Mouse (Mus musculus): ENCODE data around the gene Slc22a14. TPM values are rescaled to one million over a fixed set of nuclear protein-coding genes. Genes with fewer than 3 reads are reported as not detected.

The Slc22a14 gene
- total RNA-seq, 2 experiments from 2014 or later = not detected

- intact Hi-C loops (cut with DNase I) = loop anchor here (5.0 kb wide), 1 partner anchor 37 kb away; no protein-coding TSS in a partner anchor
- no peak for DNase-seq
Measured at GRCm38 (mm10) chr9:119155416-119155815, 209.9 kb downstream of the Slc22a14 start.

DNA sequence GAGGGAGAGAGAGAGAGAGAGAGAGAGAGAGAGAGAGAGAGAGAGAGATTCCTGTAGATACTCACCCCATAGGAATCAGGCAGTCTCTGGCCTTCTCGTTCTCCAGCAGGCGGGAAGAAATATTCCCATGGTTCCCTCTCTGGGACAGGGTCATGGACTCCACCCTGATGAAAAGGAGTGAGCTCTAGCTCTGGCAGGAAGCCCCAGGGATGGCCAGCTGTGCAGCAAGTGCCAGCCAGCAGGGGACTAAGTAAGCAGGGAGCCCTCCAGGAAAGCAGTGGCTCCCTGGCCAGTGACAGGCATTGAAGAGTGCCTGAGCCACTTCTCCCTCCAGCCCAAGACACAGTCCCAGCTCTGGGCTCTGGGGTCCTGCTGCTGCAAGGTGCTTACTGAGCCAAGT, 213.6 kb downstream of the Slc22a14 start:
- intact Hi-C loops (cut with DNase I) = loop anchor here (5.0 kb wide), 1 partner anchor 286 kb away; no protein-coding TSS in a partner anchor
- no peak for DNase-seq

DNA sequence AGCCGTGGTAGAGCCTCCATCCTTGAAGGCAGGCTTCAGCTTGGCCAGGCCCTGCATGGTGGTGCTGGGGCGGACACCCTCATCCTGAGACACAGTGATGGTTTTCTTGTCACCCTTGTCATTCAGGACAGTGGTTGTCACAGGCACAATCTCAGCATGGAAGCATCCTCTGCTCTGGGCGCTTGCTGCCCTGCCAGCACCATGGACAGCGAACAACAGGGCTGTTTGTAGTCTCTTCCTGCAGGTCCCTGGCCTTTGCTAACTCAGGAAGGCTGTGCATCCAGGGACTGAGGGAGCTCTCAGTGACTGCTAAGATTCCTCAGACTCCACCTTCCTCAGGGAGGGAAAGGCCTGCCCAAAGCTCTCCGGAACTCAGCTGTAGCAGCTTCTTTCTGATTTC, 215.8 kb downstream of the Slc22a14 start:
- intact Hi-C loops (cut with DNase I) = no loop called here
- no peak for DNase-seq

DNA sequence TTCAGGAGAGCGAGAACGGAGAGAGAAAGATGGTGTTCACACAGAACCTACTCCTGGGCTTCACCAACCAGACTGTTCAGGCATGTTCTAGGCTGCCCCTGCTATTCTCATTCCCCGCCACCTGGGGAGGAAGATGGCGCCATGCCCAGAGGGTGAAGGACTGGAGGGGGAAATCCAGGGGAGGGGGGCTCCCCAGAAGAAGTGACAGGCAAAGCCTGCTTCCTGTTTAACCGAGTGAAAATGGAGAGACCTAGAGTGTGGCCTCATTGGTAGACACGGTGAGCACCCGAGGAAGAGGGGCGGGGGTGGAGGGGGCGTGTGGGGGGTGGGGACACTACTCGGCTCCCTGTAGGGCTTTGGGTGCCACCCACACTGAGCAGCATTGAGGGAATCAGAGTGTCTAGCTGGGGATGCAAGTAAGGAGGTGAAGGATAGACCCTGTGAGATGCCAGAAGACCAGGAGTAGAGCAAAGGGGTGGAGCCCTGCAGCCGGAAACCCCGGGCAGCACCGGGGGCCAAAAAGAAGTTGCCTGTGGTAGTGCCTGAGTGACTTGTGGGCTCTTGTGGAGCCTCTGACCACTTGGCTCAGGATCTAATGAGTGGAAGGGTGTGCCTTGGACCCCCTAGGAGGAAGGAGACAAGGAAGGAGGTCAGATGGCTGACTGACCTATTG, 219.1 kb downstream of the Slc22a14 start:
- intact Hi-C loops (cut with DNase I) = no loop called here
- DNase-seq = no peak

- no peak for DNase-seq
- intact Hi-C loops (cut with DNase I) = no loop called here
Measured at GRCm38 (mm10) chr9:119145638-119146037, 219.7 kb downstream of the Slc22a14 start.

DNA sequence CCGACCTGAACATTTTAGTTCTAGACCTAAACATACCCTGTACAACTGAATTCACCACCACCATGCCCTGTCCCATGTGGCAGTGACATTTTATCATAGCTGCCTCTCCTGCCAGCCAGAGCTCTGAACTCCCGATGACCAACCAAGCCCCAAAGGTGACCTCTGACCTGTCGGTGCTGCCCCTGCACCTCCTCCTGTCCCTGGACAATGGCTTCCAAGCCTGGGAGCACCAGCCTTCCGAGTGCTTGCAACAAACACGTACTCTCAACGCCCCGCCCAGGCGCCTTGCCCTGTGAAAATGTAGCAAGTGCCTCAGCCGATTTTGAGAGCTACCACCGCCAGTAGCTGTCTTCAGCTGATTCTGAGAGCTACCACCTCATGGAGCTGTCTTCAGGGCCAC, 220.2 kb downstream of the Slc22a14 start:
- no peak for DNase-seq
- intact Hi-C loops (cut with DNase I) = no loop called here

DNA sequence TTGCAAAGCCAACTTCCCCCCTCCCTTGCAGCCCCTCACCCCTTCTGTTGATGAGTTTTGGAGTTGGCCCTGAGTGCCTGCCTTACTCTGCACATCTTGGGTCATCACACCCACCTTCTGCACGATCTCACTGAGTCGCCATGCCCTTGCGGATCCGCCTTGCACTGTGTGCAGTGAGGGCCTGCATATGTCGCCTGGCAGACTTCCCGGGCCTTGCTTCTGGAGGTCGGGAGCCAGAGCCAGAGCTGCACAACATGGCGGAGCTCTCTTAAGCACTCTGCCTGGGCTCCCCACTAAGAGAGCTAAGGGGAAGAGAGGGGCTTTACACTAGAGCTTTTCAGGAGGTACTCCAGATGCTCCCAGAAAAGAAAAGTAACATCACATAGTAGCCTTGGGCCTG, 220.7 kb downstream of the Slc22a14 start:
- DNase-seq = no peak
- intact Hi-C loops (cut with DNase I) = no loop called here

DNA sequence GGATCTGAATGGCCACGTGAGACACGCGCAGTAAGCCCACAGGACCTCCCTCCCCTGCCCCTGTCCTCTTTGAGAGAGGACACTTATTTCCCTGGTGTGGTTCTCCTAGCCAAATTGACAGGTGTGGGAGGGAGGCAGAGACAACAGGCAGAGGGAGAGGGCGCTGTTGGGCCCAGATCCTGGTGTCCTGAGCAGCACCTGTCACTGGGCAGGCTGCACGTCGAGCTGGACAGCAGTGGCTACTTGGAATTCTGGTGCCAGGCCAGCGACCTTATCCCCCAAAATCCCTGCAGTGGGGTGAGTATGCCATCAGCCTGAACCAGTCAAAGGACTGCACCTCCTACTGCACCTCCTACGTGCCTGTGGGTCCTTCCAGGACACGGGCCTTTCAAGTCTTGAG, 222.0 kb downstream of the Slc22a14 start:
- intact Hi-C loops (cut with DNase I) = no loop called here
- no peak for DNase-seq

DNA sequence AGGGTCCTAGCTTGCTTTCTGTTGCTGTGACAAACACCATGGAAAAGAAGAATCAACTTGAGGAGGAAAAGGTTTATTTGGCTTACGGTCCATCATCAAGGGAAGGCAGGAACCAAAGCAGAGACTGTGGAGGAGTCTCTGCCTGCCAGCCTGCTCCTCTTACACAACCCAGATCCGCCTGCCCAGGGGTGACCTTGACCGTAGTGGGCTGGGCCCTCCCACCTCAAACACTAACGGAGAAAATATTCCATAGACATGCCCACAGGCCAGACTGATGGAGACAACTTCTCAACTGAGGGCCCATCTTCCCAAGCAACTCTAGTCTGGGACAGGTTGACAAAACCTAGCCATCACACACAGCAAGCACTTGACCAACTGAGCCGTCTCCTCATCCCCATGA, 223.3 kb downstream of the Slc22a14 start:
- DNase-seq = no peak
- intact Hi-C loops (cut with DNase I) = no loop called here

DNA sequence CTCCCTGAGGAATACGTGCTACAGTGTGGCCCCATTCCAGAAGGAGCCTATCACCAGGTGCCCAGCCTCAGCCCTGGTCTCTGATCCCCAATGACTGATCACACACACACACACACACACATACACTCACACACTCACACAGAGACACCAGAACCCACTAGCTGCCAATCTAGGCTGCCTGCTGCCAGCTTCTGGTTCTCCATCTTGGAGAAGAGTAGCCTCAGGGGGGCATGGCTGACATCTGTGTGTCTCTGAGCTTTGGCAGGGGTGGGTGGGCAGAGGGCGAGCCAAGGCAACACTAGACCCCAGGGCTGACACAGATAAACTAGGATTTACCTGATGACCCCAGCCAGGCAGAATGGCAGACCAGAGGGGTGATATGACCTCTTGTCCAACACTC, 226.5 kb downstream of the Slc22a14 start:
- intact Hi-C loops (cut with DNase I) = no loop called here
- DNase-seq = no peak

DNA sequence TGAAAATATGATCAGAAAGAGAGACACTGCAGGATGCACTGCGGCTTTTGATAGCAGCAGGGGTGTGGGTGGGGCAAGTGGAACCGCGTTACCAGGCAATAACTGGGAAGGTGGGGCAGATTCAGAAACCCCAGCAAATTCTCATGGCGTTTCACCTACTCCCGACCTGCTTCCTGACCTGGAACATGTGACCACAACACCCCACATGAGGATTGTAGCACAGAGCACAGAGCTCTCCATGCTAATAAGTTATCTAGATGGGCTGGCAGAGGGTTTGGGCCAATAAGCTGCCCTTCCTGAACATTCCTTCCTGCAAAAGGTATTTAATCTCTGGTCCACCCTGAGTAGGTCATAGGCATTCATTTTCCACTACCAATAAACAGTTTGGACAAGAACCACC, 234.7 kb downstream of the Slc22a14 start:
- no peak for DNase-seq
- intact Hi-C loops (cut with DNase I) = no loop called here

DNA sequence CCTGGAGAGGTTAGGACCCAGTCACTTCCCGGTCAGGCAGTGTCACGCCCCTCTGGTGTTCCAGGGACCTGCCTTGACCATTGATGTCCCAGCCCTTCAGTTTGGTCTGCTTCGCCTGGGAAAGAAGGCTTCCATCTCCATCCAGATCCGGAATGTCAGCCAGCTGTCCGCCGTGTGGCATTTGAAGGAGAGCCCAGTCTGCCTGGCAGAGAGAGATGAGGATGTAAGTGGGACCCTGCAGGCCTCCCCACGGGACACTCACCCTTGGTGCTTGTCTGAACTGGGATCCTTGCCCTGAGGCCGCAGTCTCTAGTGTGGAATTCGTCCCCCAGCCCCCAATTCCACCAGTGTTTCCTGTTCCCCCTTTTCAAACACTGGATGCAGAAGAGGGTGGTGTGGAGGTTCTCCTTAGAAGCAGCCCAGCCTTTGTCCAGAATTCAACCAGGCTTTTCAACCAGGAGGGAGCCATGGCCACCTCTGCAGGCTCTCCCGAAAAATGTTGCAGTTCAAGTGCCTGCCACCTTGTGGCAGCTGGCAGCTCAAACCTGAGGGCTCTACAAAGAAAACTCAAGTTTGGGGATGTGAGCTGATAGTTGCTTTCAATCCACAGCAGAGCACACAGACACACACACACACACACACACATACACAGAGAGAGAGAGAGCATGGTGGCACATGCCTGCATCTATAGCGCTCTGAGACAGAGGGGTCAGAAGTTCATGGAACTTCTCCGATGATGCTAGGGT, 236.7 kb downstream of the Slc22a14 start:
- DNase-seq = no peak
- intact Hi-C loops (cut with DNase I) = no loop called here

DNA sequence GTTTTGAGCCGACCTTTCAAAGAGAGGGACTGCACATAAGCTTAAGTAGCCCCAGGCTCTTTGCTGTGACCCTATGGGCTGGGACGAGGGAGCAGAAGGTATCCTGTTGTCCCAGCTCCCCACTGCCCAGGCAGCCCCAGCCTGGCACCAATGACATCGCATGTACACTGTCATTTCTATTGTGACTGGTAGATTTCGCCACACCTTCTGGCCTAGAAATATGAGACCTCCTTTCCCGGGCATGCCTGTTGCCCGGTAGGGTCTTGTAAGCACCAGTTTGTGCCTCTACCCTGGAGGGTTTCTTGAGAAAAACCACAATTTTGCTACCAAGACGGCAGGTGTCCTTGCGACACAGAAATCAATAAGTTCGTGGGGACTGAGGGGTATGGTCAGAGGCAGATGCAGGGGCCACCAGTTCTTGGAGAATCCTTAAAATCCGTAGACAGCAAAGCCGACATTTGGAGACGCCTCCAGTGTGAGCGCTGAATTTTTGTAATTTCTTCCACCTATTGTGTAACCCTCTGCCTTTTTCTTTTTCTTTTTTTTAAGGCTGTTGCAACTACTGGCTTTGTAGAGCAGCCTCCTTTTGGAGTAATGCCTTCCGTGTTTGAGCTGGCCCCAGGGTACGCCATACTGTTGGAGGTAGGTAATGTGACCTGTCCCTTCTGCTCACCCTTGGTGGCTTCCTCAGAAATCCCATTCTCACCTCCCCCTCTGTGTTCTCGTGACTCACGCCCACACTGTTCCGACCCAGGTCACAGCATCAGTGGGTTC, 242.6 kb downstream of the Slc22a14 start:
- no peak for DNase-seq
- intact Hi-C loops (cut with DNase I) = no loop called here

DNA sequence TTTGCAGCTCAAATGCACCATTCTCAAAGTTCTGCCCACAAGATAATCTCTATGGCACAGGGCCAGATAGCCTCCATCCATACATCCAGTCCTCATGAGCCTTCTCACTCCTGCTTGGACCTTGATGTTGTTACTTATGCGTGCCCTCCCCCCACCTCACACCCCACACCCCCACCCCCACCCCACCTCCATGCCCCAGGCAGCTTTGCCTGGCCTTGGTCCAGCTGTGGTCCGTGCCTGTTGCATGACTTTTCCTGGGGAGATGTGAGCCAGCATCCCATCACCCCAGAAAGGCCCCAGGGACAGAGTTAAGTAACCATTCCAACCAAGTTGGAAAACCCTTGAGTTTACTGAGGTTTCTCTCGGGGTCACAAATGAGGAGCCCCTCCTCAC, 245.2 kb downstream of the Slc22a14 start:
- intact Hi-C loops (cut with DNase I) = no loop called here
- DNase-seq = no peak

Other genes with a start within 250 kb of the Slc22a14 start
- gene Acaa1b, start 208.5 kb downstream of the Slc22a14 start, total RNA-seq (2021) = under 1 TPM; 0.31 to 0.54 TPM
- gene Gm47289, start 206.4 kb downstream of the Slc22a14 start, total RNA-seq (2021) = not detected
- gene Slc22a13, start 156.5 kb downstream of the Slc22a14 start, total RNA-seq (2021) = under 1 TPM in 1 of 2 experiments, not detected in 1; 0.13 TPM
- gene Oxsr1, start 43.1 kb downstream of the Slc22a14 start, total RNA-seq (2021) = 10 to 100 TPM; 48.4 to 51.0 TPM
- gene Acaa1a, start 25.9 kb downstream of the Slc22a14 start, total RNA-seq (2021) = 10 to 100 TPM; 35.4 to 38.2 TPM
- 1 to 10 TPM; 4.1 to 5.0 TPM for gene Myd88, start 24.1 kb downstream of the Slc22a14 start, total RNA-seq (2021)
- under 1 TPM in 1 of 2 experiments, not detected in 1; 0.37 TPM for gene Xylb, start 8.2 kb downstream of the Slc22a14 start, total RNA-seq (2021)
- 10 to 100 TPM; 11.5 to 15.0 TPM for gene Acvr2b, start 36.6 kb upstream of the Slc22a14 start, total RNA-seq (2021)
- gene Exog, start 79.4 kb upstream of the Slc22a14 start, total RNA-seq (2021) = 1 to 10 TPM; 1.2 to 1.4 TPM
- under 1 TPM; 0.10 TPM for gene Scn5a, start 213.5 kb upstream of the Slc22a14 start, total RNA-seq (2021)

All from gastrocnemius, postnatal 36 days (tissue).